Mouse (Mus musculus): ENCODE measurements around the gene Cd68. TPM values are rescaled to one million over a fixed set of nuclear protein-coding genes. Genes with fewer than 3 reads are reported as not detected.
"Not testable (repeated sequence)": the region's sequence is repeated elsewhere in the genome, so short reads cannot be mapped to it uniquely, and the experiment has no call there.

The Cd68 gene
- polyA plus RNA-seq, 1 experiment from 2014 or later = 28.3 TPM

DNA sequence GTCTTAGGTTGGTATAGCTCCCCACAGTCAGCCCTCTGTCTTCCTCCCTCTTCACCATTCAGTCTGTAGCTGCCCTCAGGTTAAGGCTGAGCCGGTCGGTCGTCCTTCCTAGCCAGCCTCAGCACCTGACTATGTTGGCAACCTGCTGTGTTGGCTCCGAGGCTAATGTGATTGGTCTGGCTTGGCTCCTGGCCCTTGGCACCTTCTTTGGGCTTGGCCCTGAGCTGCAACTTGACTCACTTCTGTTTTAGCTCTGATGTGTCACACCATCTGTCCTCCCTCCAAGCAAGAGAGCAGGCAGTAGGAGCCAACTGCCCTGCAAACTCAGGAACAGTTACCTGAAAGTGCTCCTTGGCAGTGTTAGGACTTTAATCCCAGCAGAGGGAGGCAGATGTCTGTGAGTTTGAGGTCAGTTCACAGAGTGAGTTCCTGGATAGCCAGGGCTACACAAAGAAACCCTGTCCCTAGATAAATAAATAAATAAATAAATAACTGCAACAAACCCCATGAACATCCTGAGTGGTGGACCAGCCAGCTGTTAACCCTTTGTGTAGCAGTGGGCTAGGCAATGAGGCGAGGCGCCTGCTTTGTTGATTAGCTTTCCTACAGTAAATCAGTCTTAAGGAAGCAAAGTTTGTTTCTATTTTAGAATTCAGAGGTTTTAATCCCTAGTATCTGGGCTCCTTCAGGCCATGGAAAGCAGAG is 41.0 kb upstream of the Cd68 start:
- H3K4me1 ChIP-seq = peaks cover 8% of the 10 kb centered on the region; the same call in 1 of the 2 replicates
- H3K36me3 ChIP-seq = no peaks in the 10 kb centered on the region
- H3K27ac ChIP-seq (replicated peaks) = no peak overlapping the region
- no peak for ATAC-seq (ENCODE audit: insufficient number of reproducible peaks, low FRiP score, low TSS enrichment, low read depth)
- no peaks in the 10 kb centered on the region for H3K27me3 ChIP-seq
- no peaks in the 10 kb centered on the region for H3K9me3 ChIP-seq (replicated peaks)
- no peak overlapping the region for H3K4me2 ChIP-seq (replicated peaks)
- 51% methylated on average over 6 of the region's 6 CpGs for WGBS
- H3K9ac ChIP-seq = no peak overlapping the region
- no peak overlapping the region for H3K4me3 ChIP-seq (replicated peaks)

DNA sequence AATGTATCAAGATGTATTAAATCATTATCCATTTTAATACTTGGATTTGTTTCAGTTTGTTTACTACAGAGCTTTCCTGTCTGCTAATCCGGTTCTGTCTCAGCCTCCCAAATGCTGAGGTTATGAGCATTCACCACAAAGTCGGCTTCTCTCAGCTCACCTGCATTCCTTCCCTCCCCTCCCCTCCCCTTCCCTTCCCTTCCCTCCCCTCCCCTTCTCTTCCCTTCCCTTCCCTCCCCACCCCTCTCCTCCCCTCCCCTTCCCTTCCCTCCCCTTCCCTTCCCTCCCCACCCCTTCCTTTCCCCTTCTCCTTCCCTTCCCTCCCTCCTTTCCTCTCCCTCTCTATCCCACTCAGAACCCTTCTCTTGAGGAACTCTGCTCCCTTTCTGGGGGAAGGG is 38.7 kb upstream of the Cd68 start:
- Histone ChIP-seq H3K4me1 (peaks cover 3% of the 10 kb centered on the region; the same call in 1 of the 2 replicates), H3K4me2 (replicated peaks) (no peak overlapping the region), H3K9me3 (replicated peaks) (no peaks in the 10 kb centered on the region), H3K27ac (replicated peaks) (no peak overlapping the region), H3K36me3 (no peaks in the 10 kb centered on the region), H3K27me3 (no peaks in the 10 kb centered on the region), H3K9ac (no peak overlapping the region), H3K4me3 (replicated peaks) (no peak overlapping the region)
- ATAC-seq (ENCODE audit: insufficient number of reproducible peaks, low FRiP score, low TSS enrichment, low read depth) = no peak
- WGBS = 14% methylated on average over 2 of the region's 2 CpGs

DNA sequence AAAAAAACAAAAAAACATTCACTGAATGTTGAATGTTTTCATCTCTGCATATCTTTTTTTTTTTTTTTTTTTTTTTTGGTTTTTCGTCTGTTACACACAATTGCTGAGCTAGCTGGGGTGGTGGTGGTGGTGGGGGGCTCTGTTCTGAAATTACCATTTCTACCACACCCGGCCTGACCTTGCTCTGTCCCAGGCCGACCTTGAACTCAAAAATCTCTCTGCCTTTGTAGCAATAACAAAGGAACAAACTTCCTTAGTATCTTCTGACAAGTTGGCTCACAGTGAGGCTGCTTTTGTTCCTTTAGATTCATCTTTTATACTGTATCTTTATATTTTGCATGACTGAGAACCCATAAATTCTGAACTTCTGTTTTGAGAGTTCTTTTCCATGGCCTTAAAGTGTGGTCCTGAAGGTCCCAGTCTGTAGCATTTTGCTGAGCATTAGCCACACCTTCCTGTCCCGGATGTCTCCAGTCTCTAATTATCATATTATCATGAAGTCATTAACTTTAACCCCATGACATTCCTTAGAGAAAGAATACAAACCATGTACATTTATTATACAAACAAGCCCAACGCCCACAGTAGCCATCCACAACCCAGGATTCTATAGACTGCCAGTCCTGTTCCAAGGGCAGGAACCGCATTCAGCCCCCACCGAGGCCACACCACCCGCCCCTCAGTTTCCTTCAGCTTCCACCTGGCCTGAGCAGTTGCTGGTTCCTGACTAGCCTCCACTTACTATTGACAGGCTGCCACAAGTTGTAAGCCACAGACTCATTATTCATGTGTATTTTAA is 38.1 kb upstream of the Cd68 start:
- H3K36me3 ChIP-seq = no peaks in the 10 kb centered on the region
- no peak overlapping the region for H3K27ac ChIP-seq (replicated peaks)
- H3K9me3 ChIP-seq (replicated peaks) = no peaks in the 10 kb centered on the region
- H3K27me3 ChIP-seq = no peaks in the 10 kb centered on the region
- no peak overlapping the region for H3K9ac ChIP-seq
- H3K4me2 ChIP-seq (replicated peaks) = no peak overlapping the region
- ATAC-seq (ENCODE audit: insufficient number of reproducible peaks, low FRiP score, low TSS enrichment, low read depth) = no peak
- H3K4me3 ChIP-seq (replicated peaks) = no peak overlapping the region
- 46% methylated on average over 8 of the region's 8 CpGs for WGBS
- no peaks in the 10 kb centered on the region for H3K4me1 ChIP-seq

DNA sequence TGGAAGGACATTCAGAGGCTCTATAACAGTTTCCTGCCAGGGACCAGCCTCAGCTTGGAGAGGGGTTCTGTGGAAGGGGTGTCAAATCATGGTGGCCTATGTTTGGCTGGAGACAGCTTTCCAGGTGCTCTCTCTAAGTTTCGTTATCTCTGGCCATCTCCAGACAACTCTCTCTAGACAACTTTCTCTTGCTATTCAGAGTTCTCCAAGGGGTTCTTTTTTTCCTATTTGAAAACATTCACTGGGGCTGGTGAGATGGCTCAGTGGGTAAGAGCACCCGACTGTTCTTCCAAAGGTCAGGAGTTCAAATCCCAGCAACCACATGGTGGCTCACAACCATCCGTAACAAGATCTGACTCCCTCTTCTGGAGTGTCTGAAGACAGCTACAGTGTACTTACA is 37.4 kb upstream of the Cd68 start:
- ATAC-seq (ENCODE audit: insufficient number of reproducible peaks, low FRiP score, low TSS enrichment, low read depth); H3K36me3 ChIP-seq; H3K4me3 ChIP-seq (replicated peaks); H3K27ac ChIP-seq (replicated peaks); H3K9ac ChIP-seq; H3K4me2 ChIP-seq (replicated peaks); H3K4me1 ChIP-seq; H3K9me3 ChIP-seq (replicated peaks); H3K27me3 ChIP-seq: not testable (repeated sequence)
- WGBS = 66% methylated on average over 3 of the region's 3 CpGs

DNA sequence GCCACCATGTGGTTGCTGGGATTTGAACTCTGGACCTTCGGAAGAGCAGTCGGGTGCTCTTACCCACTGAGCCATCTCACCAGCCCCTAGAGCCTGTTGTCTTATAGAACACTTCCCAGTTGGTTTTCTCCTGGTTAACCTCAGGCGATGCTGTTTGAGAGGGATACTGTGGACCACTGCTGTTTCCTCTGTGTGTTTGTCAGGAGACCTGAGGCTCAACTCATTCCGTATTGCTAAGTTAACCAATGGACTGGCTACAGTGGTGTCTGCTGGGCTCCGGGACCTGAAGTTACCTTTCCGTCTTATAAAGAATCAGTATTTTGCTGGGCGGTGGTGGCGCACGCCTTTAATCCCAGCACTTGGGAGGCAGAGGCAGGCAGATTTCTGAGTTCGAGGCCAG is 36.9 kb upstream of the Cd68 start:
- not testable (repeated sequence) for H3K4me1 ChIP-seq; H3K4me3 ChIP-seq (replicated peaks); H3K27ac ChIP-seq (replicated peaks); H3K27me3 ChIP-seq; H3K36me3 ChIP-seq; H3K9ac ChIP-seq; H3K9me3 ChIP-seq (replicated peaks); ATAC-seq (ENCODE audit: insufficient number of reproducible peaks, low FRiP score, low TSS enrichment, low read depth); H3K4me2 ChIP-seq (replicated peaks)
- 93% methylated on average over 10 of the region's 10 CpGs for WGBS

DNA sequence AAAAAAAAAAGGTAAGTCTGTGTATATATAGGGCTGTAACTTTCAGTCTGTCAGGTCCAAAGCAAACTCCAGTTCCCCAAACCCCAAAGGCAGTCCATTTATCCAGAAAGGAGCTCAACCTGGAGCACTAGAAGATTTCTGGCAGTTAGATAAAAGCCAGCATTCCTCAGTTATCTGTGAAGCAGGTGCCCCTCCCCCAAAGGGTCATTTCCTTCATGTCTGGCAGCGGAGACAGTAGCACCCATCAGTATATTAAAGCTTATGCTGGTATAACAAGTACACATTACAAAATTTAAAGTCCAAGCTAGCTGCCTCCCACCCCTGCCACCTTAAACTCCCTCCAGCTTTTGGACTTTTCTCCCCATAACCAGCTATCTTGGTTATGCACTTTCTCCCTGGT is 33.6 kb upstream of the Cd68 start:
- ATAC-seq (ENCODE audit: insufficient number of reproducible peaks, low FRiP score, low TSS enrichment, low read depth) = no peak
- no peak overlapping the region for H3K4me2 ChIP-seq (replicated peaks)
- H3K4me3 ChIP-seq (replicated peaks) = no peak overlapping the region
- H3K27ac ChIP-seq (replicated peaks) = no peak overlapping the region
- peaks cover 14% of the 10 kb centered on the region for H3K4me1 ChIP-seq
- no peaks in the 10 kb centered on the region for H3K9me3 ChIP-seq (replicated peaks)
- WGBS = 59% methylated on average over 1 of the region's 1 CpGs
- no peaks in the 10 kb centered on the region for H3K27me3 ChIP-seq
- no peaks in the 10 kb centered on the region for H3K36me3 ChIP-seq
- no peak overlapping the region for H3K9ac ChIP-seq

DNA sequence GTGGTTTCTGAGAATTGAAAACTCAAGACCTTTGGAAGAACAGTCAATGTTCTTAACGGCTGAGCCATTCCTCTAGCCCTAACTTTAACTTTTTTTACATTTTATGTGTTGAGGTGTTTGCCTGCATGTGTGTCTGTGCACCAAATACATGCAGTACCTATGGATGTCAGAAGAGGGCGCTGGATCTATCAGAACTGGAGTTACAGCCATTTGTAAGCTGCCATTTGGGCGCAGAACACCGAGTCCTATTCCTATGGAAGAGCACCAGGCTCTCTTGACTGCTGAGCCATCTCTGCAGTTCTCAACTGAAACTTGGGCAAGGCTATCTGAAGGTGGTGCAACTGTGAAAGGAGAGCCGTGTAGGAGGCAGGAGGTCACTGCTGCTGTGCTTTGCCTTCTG is 32.6 kb upstream of the Cd68 start:
- Histone ChIP-seq H3K27ac (replicated peaks) (no peak overlapping the region), H3K4me3 (replicated peaks) (no peak overlapping the region), H3K4me2 (replicated peaks) (no peak overlapping the region), H3K9ac (no peak overlapping the region), H3K4me1 (peaks cover 17% of the 10 kb centered on the region), H3K9me3 (replicated peaks) (no peaks in the 10 kb centered on the region), H3K36me3 (no peaks in the 10 kb centered on the region), H3K27me3 (no peaks in the 10 kb centered on the region)
- WGBS = 72% methylated on average over 5 of the region's 5 CpGs
- ATAC-seq (ENCODE audit: insufficient number of reproducible peaks, low FRiP score, low TSS enrichment, low read depth) = no peak

DNA sequence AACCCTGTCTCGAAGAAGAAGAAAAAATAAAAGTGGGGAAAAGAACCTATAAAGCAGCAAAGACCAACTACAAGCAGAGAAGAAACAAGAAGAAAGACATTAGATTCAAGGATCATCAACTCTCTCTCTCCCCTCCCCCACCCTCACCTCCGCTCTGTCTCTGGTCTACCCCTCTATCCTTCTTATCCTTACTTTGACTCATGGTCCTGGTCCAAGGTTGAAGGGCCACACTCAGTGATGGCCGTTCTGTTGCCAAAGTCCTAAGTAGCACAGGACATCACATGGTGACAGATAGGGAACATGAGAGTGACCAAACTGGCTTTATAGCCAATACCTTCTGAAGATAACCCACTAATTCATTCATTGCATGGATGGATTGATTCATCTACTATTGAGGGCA is 31.4 kb upstream of the Cd68 start:
- H3K36me3 ChIP-seq = no peaks in the 10 kb centered on the region
- peaks cover 17% of the 10 kb centered on the region for H3K4me1 ChIP-seq
- 87% methylated on average over 3 of the region's 3 CpGs for WGBS
- no peak overlapping the region for H3K9ac ChIP-seq
- H3K27ac ChIP-seq (replicated peaks) = no peak overlapping the region
- no peaks in the 10 kb centered on the region for H3K27me3 ChIP-seq
- no peak overlapping the region for H3K4me2 ChIP-seq (replicated peaks)
- no peak for ATAC-seq (ENCODE audit: insufficient number of reproducible peaks, low FRiP score, low TSS enrichment, low read depth)
- H3K9me3 ChIP-seq (replicated peaks) = no peaks in the 10 kb centered on the region
- no peak overlapping the region for H3K4me3 ChIP-seq (replicated peaks)

DNA sequence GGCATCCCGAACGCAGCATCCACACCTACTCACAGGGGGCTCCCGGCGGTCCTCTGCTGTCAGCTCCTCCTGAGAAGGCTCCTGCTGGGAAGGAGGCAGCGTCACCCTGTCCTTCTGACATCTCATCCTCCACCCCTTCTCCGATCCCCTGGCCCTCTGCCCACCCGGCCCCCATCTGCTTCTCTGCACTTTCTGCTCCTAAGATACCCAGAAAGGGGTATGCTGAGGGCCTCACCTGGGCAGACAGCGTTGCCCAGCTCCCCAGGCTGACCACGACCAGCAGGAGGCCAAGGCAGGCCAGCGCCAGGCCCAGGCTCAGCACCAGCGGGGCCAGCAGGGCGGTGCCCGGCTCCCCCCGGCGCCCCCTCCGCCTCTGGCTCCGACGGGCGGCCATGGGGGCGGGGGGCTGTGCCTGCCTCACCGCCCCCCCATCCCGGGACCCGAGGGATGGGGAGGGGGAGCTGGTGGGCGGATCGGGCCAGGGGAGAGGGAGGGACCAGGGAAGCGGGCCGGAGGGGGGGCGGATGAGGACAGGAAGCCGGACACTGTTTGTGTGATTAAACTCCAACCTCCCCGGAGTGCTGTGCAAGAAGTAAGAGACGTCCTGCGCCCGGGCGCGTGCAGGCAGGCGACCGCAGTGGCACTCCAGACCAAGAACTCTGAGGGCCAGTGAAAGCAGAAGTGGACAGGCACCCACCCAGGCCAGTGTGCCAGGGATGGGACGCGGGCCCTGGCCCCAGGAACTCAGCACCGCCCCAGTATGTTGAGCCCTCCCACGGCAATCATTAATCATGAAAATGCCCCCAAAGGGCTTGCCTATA is 29.6 kb upstream of the Cd68 start, which contains the start of the genes Tnfsf12 and Tnfsfm13:
Tnfsf12 (minus strand) TSS at position 489 of the 821 bp plus-strand sequence.
Tnfsfm13 (minus strand) TSS at position 738 of the 821 bp plus-strand sequence.
- H3K4me1 ChIP-seq = peaks cover 17% of the 10 kb centered on the region
- H3K36me3 ChIP-seq = no peaks in the 10 kb centered on the region
- H3K9me3 ChIP-seq (replicated peaks) = no peaks in the 10 kb centered on the region
- no peaks in the 10 kb centered on the region for H3K27me3 ChIP-seq
- peak within 1 kb of the TSS; percentile 58 for H3K4me3 ChIP-seq (replicated peaks)
- ATAC-seq (ENCODE audit: insufficient number of reproducible peaks, low FRiP score, low TSS enrichment, low read depth) = peak; percentile 85
- 1% methylated on average over 31 of the region's 41 CpGs for WGBS
- peak within 1 kb of the TSS; percentile 85 for H3K27ac ChIP-seq (replicated peaks)
- H3K9ac ChIP-seq = peak within 1 kb of the TSS; percentile 57
- peak within 1 kb of the TSS; percentile 86 for H3K4me2 ChIP-seq (replicated peaks)

DNA sequence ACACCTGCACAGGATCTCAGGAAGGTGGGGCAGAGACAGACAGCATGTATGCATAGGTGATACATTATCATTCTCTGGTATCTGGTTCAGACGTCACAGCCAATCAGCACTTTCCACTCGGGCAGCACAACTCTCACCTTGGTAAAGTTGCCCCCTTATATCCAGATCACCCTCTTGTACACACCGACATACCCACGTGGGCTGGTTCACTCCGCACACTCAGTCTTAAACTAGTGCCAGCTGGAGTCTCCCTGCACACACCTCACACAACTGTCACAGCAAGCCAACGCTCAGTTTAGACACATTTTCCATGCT is 29.1 kb upstream of the Cd68 start:
- H3K27ac ChIP-seq (replicated peaks) = peak overlapping the region; percentile 85
- no peaks in the 10 kb centered on the region for H3K36me3 ChIP-seq
- H3K27me3 ChIP-seq = no peaks in the 10 kb centered on the region
- WGBS = 16% methylated on average over 6 of the region's 6 CpGs
- H3K4me3 ChIP-seq (replicated peaks) = peak overlapping the region; percentile 58
- H3K4me1 ChIP-seq = peaks cover 17% of the 10 kb centered on the region
- peak overlapping the region; percentile 57 for H3K9ac ChIP-seq
- H3K9me3 ChIP-seq (replicated peaks) = no peaks in the 10 kb centered on the region
- H3K4me2 ChIP-seq (replicated peaks) = peak overlapping the region; percentile 86
- ATAC-seq (ENCODE audit: insufficient number of reproducible peaks, low FRiP score, low TSS enrichment, low read depth) = peak; percentile 26; the same call in 1 of the 2 replicates

DNA sequence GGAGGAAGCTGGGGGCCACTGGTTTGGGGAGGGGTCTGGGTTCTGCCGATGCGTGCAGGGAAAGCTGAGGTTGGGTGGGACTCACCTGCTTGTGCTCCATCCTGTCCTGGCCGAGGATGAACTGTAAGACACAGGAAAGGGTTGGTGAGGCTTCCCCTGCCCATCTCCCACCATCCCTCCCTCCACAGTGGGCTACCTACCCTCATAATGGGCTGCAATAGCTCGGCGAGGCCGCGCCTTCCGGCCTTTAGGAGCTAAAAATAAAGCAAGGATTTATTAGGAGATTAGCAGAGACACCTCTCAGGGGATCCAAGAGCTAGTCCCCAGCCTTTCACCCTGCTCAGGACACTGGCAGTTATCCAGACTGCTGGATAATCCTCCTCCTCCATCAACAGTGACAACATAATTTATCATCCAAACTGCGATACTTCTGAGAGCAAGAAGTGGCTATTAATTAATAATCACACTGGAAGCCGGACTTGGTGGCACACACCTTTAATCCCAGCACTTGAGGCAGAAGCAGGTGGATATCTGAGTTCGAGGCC is 27.5 kb upstream of the Cd68 start:
- ATAC-seq (ENCODE audit: insufficient number of reproducible peaks, low FRiP score, low TSS enrichment, low read depth) = no peak
- Histone ChIP-seq H3K4me1 (peaks cover 17% of the 10 kb centered on the region), H3K27me3 (no peaks in the 10 kb centered on the region), H3K36me3 (no peaks in the 10 kb centered on the region), H3K4me3 (replicated peaks) (no peak overlapping the region), H3K4me2 (replicated peaks) (no peak overlapping the region), H3K27ac (replicated peaks) (no peak overlapping the region), H3K9me3 (replicated peaks) (no peaks in the 10 kb centered on the region), H3K9ac (no peak overlapping the region)
- WGBS = 63% methylated on average over 11 of the region's 11 CpGs

Measured in embryonic facial prominence, embryonic 15.5 days (tissue).